Mouse (Mus musculus): Measurements from ENCODE around the gene Rpain.

Gene Rpain

DNA sequence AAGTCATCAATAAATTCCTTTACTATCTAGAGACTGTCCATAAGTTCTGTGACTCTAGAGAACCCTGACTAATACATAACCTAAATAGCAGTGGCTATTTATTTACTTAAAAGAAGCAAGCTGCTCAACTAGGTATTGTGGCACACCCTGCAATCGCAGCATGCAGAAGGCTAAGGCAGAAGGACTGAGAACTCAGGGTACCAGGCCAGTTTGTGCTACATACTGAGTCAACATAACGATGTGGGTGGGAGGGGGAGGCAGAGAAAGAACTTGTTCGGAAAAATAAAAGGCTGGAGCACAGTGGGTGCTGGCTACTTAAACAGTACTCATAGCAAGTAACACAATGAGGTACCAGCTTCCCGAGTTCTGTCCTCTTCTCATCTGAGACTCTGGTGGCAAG is 31.2 kb downstream of the Rpain start:
- no peak for DNase-seq (ENCODE audit: low spot score in 2 of 2)

DNA sequence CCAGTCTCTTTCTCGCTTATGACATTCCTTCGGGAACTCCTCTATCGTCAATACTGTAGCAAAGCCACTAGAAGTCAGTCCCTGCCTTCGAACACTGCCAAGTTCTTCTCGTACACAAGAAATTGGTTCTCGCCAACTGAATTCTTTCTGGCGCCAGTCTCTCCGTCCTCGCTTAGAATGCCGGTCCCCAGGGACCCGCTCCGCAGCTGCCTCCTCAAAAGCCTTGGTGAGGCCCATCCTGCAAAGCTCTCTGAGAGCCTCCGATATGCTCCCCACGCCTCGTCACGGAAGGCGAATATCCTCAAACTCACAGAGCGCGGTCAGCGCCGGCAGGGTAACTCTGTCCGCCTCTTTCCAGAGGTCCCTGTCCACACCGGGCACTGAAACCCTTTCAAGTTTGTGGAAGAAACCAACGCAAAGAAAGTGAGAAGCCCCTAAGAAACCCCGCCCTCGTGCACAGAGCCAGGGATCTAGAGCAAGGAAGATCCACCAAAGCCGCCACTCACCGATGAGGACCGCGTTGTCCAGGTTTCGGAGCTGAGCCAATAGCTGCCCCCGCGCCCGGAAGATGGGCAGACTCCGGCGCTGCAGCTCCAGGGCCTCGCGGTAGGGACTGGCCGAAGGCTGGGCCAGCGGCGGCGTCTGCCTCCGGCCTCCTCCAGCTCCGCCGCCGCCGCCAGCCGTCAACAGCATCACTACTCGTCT is 33.8 kb downstream of the Rpain start:
- no peak for DNase-seq (ENCODE audit: low spot score in 2 of 2)

- peak; percentile 90 to 93 for DNase-seq (ENCODE audit: low spot score in 2 of 2)
These were observed 34.3 kb downstream of the Rpain start, which contains the start of gene Dhx33 for GRCm38 (mm10) chr11:71004316-71004773. Gene Dhx33 (minus strand): TSS chr11:71004437.

DNA sequence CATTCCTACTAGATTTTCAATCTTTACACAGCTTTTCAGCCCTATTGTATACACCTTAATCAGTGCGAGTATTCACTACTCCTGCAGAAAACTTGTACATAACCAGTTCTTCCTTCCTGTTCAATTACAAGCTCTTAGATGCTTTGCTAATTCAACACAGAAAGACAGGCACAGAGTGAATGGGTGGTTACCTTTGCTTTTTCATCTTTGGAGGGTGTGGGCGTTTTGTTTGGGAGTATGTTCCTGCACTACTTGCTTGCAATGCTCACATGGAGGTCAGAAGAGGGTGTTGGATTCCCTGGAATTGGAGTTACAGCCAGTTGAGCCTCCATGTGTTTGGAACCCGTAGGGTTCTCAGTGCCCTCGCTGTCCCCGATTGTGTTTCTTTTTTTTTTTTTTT is 35.0 kb downstream of the Rpain start:
- no peak for DNase-seq (ENCODE audit: low spot score in 2 of 2)

DNA sequence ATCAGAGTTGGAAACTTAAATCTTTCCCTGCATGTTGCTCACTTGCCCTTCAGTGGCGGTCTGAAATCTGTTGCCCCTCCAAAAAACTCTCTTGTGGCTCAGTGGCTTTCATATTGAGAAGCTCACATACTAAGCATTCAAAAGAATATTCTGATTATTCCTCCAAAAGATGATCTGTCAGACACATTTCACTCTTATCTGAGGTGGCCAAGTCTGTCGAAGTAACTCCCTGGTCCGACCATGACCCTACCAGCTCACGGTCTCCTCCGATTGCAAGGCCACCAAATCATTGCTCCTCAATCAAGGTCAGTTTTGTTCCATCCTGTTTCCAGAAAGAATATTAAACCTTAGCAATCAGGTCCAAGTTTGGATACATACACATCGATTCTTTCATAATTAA is 37.0 kb downstream of the Rpain start:
- DNase-seq (ENCODE audit: low spot score in 2 of 2) = no peak

DNA sequence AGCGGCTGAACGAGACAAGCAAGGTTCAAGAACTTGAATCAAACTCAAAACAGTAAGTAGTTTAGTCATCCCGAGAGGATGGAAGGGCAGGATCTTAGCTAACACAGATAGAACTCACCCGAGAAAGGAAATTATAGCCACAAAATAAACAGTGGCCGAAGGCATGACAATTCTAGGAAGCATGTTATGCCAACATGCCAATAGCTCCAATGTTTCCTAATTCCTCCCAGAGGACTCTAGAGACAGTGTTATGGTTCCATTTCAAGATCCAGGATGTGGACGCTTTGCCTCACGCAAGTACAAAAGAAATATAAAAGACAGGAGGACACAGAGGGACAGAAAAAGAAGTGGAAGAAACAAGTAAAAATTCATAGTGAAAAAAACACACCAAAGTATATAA is 37.8 kb downstream of the Rpain start:
- no peak for DNase-seq (ENCODE audit: low spot score in 2 of 2)

DNA sequence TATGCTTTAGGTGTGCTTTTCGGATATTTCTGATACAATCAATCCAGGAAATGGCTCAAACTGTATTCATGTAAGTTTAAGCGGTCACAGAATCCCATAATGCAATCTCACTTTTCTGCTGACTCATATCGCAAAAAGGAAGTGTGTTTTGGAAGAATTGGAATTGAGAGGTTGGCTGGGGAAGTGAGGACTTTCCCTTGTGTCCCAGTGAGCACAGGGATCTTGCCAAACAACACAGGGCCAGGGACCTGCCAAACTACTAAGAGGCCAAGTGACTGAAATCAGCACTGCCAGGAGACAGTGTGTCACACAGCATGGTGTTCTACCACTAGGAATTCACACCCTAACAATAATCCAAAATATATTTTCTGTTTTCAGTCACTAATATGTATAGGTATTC is 38.3 kb downstream of the Rpain start:
- no peak for DNase-seq (ENCODE audit: low spot score in 2 of 2)

DNA sequence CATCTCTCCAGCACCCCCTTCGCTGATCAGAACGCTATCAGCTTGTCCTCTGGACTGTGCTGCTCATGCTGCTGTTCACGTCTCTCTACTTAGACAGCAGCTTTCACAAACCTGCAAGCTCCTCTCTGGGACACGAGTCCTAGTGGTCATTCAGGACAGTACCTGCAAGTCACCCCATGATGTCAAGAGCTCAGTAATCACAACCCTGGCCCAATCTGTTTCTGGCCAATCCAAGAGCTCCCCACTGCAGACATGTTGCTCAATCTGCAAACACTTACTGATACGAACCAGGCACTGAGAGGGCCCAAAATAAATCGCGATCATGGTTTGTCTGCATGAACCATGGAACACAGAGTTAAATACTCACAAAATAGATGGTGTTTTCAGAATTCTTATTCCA is 42.7 kb downstream of the Rpain start:
- no peak for DNase-seq (ENCODE audit: low spot score in 2 of 2)

- DNase-seq (ENCODE audit: low spot score in 2 of 2) = no peak
These were observed 47.0 kb downstream of the Rpain start for GRCm38 (mm10) chr11:71017051-71017450.

DNA sequence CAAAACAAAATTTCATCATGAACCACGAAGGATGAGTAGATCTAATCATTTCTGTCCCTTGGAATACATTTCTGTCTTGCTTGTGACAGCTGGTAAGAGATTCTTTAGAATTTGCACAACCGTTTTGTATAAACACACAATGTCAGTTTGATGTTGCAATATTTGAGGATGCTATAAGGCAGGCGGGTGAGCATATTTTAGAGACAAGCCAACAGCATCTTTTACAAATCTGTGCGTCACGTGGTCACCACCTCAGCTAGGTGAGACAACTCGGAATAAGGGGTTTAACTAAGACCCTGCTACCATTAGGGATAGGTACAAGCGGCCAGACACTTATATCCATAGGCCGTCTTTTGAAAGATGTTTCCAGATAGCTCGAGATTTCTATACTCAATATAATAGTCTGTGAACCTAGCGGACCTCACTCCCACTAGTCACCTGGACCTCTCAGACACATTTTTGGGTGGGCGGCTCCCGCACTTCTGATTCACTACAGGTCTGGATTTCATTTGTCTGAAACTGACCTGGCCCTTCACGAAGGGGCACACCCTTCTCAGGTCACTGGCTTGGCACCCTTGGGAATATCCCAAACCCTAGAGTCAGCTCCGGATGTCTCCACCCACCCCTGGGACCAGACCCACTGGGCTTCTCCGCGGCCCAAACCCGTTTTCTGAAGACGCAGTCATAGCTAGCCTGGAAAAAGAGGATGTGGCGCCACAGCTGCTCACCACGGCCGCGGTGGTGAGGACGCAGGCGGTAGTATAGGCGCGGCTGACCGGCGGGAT is 48.6 kb downstream of the Rpain start:
- no peak for DNase-seq (ENCODE audit: low spot score in 2 of 2)

GRCm38 (mm10) chr11:71019201-71020068 is 49.4 kb downstream of the Rpain start, which contains the start of the genes Mis12 and Derl2:
Gene Mis12 (plus strand): TSS chr11:71019611.
Gene Derl2 (minus strand): TSS chr11:71019841.
- DNase-seq (ENCODE audit: low spot score in 2 of 2) = peak; percentile 93 to 99

Data from urinary bladder, adult 18-20 months (tissue).